Mouse (Mus musculus) testis, adult 2 months (tissue): ENCODE results near the gene Dmd.
A peak's percentile ranks its signal among the peaks of the same experiment; 100 is the strongest.

Source experiments
- CTCF ChIP-seq: fragments of 200-500 bp; IDR thresholded peaks from 2 replicates; pipeline ENCODE4 v1.5.1; 2012; ENCODE audit warnings: low read depth, mild to moderate bottlenecking, inconsistent platforms, low read length, moderate library complexity; ENCODE audit not compliant: control insufficient read depth, insufficient read depth, insufficient replicate concordance
- POLR2A ChIP-seq: fragments of 200-500 bp; IDR thresholded peaks from 2 replicates; pipeline ENCODE4 v1.6.1; 2012; ENCODE audit warnings: low read depth, mild to moderate bottlenecking, inconsistent platforms, low read length, moderate library complexity; ENCODE audit not compliant: control insufficient read depth

DNA sequence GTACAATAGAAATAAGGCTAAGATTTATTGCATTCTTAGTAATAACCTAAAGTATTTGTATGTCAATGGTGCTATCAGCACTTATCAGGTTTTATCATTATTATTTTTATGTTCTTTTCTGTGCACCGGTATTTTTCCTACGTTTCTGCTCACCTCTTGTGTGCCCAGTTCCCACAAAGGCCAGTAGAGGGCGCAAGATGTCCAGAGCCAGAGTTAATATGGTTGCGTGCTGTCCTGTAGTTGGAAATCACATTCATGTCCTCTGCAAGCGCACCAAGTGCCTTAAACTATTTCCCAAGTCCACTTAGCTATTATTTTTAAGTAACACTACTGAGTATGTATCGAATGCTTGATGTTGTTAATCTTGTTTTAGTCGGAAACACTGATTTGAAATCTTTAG is 1052.6 kb downstream of the Dmd start:
- peak; percentile 60; the same call in 1 of the 2 replicates for TF ChIP-seq CTCF
- TF ChIP-seq POLR2A, result no peak
